Mouse (Mus musculus): ENCODE results near the gene Hist1h4d.
A peak's percentile ranks its signal among the peaks of the same experiment; 100 is the strongest.
"Not testable (repeated sequence)": the region's sequence is repeated elsewhere in the genome, so short reads cannot be mapped to it uniquely, and the experiment has no call there.

The Hist1h4d gene

DNA sequence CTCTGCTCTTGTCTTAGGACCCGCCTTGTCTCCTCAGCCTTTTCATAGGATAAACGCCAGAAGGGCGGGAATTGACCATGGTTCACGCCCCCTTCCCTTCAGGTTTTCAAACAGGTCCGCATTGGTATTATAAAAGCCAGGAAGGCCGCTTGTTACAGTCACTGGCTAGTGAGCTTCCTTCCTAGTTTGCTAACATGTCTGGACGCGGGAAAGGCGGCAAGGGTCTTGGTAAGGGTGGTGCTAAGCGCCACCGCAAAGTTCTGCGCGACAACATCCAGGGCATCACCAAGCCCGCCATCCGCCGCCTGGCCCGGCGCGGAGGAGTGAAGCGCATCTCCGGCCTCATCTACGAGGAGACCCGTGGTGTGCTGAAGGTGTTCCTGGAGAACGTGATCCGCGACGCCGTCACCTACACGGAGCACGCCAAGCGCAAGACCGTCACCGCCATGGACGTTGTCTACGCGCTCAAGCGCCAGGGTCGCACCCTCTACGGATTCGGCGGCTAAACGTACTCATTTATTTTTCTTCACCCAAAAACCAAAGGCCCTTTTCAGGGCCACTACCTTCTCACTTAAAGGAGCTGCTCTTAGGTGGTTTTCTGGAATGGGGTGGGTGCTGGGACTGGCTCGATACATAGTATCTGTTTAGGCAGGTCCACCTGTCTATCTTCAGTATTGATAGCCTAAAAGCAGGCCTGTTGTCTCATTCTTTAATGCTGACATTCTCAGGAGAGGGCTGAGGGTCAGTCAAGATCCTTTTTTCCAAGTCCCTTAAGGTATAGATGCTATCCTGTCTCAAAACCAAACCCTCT is at the start of gene Hist1h4d:
Hist1h4d (plus strand) TSS at position 191 of the 811 bp plus-strand sequence.
- peak; percentile 85 to 91 for DNase-seq (ENCODE audit: low read depth in 2 of 2, low spot score in 2 of 2)

- no peak for DNase-seq (ENCODE audit: low read depth in 2 of 2, low spot score in 2 of 2)
These were observed 48.9 kb upstream of the Hist1h4d start for GRCm38 (mm10) chr13:23532262-23533075.

GRCm38 (mm10) chr13:23533560-23534367 is 47.6 kb upstream of the Hist1h4d start, which contains the start of gene Hist1h2af:
Hist1h2af (plus strand) TSS chr13:23533906.
- DNase-seq (ENCODE audit: low read depth in 2 of 2, low spot score in 2 of 2): not testable (repeated sequence)

- DNase-seq (ENCODE audit: low read depth in 2 of 2, low spot score in 2 of 2): no peak
These were observed 46.8 kb upstream of the Hist1h4d start for GRCm38 (mm10) chr13:23534368-23535131.

- DNase-seq (ENCODE audit: low read depth in 2 of 2, low spot score in 2 of 2): peak; percentile 65 to 81
These were observed 46.0 kb upstream of the Hist1h4d start, which contains the start of gene Hist1h3g for GRCm38 (mm10) chr13:23535137-23536075. Hist1h3g (plus strand) TSS chr13:23535422.

DNA sequence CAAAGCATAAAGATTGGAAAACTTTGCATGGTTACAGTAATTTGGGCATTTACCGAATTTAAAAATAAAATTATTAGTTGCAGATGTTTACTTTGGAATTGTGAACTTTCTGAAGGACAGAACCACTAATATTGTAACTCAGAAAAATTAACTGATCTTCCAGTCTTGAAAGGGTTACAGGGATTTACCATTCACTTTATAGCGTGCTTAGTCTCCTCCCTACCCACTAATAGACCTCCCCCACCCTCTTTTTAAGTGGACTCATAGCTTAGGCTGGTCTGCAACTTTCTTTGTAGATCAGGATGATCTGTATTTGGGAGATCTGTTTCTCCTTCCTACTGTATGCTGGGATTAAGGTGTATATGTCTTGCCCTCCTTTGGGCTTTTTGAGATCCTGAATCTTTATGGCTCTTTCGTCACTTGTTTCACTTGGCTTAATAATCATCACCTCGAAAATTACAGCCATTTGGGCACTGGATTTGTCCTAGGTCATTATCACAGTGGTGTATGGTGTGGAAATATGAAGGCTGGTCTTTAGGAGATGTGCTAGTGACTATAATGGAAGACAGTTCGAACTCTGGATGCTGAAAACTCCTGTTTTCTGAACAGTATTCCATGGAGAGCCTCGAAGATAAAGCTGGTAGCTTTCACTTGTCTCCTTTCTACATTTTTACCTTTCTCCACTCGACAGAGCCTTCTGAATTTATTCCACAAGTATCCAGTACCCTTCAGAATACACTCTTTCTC is 45.1 kb upstream of the Hist1h4d start:
- DNase-seq (ENCODE audit: low read depth in 2 of 2, low spot score in 2 of 2): no peak

DNA sequence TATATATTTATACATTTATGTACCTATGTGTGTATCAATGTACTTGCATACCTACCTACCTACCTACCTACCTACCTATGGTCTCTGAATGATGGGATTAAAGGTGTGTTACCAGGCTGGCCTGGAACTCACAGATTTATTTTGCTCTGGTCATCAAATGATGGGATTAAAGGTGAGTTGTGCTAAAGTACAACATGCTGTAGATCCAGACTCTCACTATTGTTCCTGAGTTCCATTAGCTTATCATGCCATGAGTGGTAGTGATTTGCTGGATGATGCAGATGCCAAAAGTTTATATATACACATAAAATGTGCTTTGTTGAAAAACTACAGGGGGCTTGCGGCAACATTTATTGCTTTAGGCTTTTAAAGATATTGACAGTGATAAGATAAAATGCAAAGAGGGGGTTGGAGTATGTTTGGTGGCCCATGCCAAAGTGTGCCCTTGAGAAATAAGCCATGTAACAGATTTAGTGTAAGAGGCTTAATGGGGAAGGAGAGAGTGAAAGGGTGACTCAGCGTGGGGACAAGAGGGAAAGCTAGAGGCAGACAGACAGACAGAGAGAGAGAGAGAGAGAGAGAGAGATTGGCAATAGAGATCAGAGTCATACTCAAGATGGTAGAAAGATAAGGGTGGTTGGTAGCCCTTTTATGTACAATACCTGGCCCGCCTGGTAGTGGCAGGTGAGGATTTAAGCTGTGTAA is 44.2 kb upstream of the Hist1h4d start:
- DNase-seq (ENCODE audit: low read depth in 2 of 2, low spot score in 2 of 2): no peak

GRCm38 (mm10) chr13:23538249-23538648 is 43.1 kb upstream of the Hist1h4d start:
- no peak for DNase-seq (ENCODE audit: low read depth in 2 of 2, low spot score in 2 of 2)

DNA sequence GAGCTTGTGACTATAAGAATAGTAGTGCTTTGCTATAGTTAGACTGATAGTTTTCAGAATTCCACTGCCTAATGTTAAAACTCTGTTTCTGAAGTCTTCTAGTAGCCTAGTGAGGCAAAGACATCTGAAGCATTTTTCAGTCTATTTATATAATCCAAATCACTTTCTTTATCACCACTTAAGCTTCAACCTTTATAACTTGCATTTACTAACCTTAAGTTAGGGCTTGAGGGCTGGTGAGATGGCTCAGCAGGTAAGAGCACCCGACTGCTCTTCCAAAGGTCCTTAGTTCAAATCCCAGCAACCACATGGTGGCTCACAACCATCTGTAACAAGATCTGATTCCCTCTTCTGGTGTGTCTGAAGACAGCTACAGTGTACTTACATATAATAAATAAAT is 41.6 kb upstream of the Hist1h4d start:
- DNase-seq (ENCODE audit: low read depth in 2 of 2, low spot score in 2 of 2): not testable (repeated sequence)

- no peak for DNase-seq (ENCODE audit: low read depth in 2 of 2, low spot score in 2 of 2)
These were observed 39.9 kb upstream of the Hist1h4d start for GRCm38 (mm10) chr13:23541497-23541896.

- DNase-seq (ENCODE audit: low read depth in 2 of 2, low spot score in 2 of 2): not testable (repeated sequence)
These were observed 39.0 kb upstream of the Hist1h4d start for GRCm38 (mm10) chr13:23542225-23542980.

DNA sequence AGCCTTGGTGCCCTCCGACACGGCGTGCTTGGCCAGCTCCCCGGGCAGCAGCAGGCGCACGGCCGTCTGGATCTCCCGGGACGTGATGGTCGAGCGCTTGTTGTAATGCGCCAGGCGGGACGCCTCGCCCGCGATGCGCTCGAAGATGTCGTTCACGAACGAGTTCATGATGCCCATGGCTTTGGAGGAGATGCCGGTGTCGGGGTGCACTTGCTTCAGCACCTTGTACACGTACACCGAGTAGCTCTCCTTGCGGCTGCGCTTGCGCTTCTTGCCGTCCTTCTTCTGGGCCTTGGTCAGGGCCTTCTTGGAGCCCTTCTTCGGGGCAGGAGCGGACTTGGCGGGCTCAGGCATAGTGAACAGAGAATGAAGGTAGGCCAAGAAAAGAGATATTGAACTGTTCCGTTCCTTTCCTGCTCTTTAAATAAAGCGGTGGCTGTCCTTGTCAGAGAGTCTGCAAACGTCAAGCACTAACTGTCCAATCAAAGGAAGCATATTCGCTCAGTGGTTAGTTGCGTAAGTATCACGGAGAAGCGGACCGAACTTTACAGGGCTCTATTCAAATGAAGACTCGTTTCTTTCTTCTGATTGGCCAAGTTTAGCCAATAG is 38.3 kb upstream of the Hist1h4d start, which contains the start of gene Hist1h2bh:
Hist1h2bh (minus strand) TSS at position 394 of the 609 bp plus-strand sequence.
- DNase-seq (ENCODE audit: low read depth in 2 of 2, low spot score in 2 of 2): peak; percentile 61 to 66

DNA sequence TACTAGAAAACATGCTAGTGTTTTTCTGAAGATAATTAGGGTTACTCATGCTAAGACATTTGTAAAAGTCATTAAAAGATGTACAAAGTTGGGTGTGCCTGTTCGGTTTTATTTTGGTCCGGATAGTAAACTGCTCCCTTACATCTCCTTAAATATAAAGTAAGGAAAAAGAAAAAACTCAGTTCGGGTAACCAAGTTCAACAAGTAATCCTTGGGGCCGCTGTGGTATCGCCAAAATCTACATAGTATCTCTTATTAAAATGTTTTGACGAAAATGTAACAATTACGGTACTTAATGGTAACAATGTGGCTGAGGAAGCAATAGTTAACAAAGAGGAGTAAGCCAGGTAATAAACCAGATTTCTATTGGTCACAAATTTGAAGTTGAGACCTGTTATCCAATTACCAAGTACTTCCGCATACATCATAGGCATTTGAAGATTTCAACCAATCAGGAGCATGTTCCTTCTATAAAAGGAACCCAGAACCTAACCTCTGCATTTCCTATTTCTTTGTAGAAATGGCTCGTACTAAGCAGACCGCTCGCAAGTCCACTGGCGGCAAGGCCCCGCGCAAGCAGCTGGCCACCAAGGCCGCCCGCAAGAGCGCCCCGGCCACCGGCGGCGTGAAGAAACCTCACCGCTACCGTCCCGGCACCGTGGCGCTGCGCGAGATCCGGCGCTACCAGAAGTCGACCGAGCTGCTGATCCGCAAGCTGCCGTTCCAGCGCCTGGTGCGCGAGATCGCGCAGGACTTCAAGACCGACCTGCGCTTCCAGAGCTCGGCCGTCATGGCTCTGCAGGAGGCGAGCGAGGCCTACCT is 37.2 kb upstream of the Hist1h4d start, which contains the start of gene Hist1h3f:
Hist1h3f (plus strand) TSS at position 88 of the 822 bp plus-strand sequence.
- DNase-seq (ENCODE audit: low read depth in 2 of 2, low spot score in 2 of 2): peak; percentile 75 to 82

DNA sequence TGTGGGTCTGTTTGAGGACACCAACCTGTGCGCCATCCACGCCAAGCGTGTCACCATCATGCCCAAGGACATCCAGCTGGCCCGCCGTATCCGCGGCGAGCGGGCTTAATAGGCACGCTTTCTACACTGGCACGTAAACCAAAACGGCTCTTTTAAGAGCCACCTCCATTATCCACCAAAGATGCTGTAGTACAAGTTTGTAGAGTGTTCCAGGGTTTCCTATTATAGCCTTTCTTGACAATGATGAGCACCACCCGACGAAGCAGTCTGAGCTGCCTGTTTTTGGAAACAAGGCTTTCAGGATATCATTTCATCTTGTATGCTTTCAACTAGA is 36.6 kb upstream of the Hist1h4d start:
- peak in 1 of 2 experiments; percentile 53 for DNase-seq (ENCODE audit: low read depth in 2 of 2, low spot score in 2 of 2)

- no peak for DNase-seq (ENCODE audit: low read depth in 2 of 2, low spot score in 2 of 2)
These were observed 34.7 kb upstream of the Hist1h4d start for GRCm38 (mm10) chr13:23546694-23547093.

DNA sequence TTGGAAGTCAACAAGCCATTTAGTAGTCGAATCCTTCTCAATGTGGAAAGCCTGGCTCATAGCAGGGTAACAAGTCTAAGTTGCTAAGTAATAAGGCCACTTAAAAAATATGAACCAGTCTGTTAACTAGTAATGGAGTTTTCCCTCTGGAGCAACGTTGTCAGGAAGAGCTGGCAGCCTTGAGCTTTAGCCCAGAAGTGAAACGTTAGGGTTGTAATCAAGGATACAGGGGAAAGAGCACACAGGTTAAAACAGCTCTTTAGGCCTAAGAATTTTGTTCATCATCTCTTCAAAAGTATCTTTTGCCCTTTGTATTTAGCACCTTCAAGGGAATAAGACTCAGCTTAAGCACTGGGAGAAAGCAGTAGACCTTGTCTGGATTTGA is 30.6 kb upstream of the Hist1h4d start:
- no peak for DNase-seq (ENCODE audit: low read depth in 2 of 2, low spot score in 2 of 2)
